Mouse (Mus musculus) spleen, adult 2 months (tissue): ENCODE measurements around the gene Gmppa.

ENCODE experiments used
- CTCF ChIP-seq: fragments of 200-500 bp; IDR thresholded peaks from 2 replicates; pipeline ENCODE4 v1.5.1; 2011; ENCODE audit warnings: mild to moderate bottlenecking, inconsistent platforms; ENCODE audit not compliant: insufficient read depth, insufficient read length, insufficient replicate concordance; ENCODE audit errors: extremely low read depth
- POLR2A ChIP-seq: fragments of 200-500 bp; IDR thresholded peaks from 2 replicates; pipeline ENCODE4 v1.6.1; 2011; ENCODE audit warnings: low read depth, low read length, inconsistent platforms

DNA sequence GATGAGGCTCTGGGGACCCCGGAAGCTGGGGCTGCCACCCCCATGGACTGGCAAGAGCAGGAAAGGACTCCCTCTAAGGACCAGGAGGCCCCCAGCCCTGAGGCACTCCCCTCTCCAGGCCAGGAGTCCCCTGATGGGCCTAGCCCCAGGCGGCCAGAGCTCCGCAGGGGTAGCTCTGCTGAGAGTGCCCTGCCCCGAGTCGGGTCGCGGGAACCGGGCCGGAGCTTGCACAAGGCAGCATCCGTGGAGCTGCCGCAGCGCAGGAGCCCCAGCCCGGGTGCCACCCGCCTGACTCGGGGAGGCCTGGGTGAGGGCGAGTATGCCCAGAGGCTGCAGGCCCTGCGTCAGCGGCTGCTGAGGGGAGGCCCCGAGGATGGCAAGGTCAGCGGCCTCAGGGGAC is 13.9 kb upstream of the Gmppa start:
- TF ChIP-seq POLR2A (no peak), CTCF (no peak)
